Mouse (Mus musculus) neutrophil, adult 59 days (primary cell): Measurements from ENCODE around the gene Efhd2. TPM values are rescaled to one million over a fixed set of nuclear protein-coding genes. Genes with fewer than 3 reads are reported as not detected.

Source experiments
- total RNA-seq, 2 experiments: library from RNA; stranded (reverse); gene quantifications; 1 replicate in 1 of 2; 2 replicates in 1 of 2; pipeline ENCODE4 v1.2.4; 2023

Gene Efhd2
- 100 to 1,000 TPM; 118 to 135 TPM for total RNA-seq

DNA sequence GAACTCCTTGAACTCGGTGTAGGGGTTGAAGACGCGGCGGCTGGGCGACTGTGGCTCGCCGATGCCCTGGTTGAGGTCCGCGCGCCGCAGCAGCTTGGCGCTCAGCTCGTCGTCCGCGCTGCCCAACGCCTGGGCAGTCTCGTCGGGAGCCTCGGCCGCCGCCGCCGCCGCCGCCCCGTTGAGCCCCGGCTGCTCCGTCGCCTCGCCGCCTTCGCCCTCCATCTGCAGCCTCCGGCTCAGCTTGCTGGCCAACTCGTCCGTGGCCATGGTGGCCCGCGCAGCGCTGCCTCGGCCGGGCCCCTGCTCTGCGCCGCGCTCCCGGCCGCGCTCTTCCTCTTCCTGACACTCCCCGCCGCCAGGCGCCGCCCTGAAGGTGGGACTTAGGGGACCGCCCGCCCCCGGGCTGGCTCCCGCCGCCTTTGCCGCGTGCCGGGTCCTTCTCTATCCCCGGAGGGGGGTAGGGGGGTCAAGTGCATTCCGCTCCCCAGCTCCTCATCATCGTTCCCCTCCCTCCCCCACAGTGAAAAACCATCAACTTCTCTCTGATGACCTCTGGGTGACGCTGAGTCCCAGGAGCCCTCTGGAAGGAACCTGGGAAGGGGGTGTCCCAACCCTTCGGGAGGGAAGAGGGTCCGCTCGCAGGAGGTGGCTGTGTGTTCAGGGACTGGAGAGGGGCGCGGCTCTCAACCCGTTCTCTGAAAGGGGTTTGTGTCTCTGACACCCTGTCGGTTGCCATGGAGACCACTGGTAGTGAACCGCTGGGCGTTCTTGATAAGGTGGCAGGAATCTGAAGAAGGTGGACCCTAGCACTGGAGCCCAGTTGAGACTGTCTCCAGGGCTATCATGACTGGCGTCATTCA lies at the start of gene Efhd2:
Gene Efhd2, minus strand, starts transcription at position 320 of the 860 bp plus-strand sequence.

DNA sequence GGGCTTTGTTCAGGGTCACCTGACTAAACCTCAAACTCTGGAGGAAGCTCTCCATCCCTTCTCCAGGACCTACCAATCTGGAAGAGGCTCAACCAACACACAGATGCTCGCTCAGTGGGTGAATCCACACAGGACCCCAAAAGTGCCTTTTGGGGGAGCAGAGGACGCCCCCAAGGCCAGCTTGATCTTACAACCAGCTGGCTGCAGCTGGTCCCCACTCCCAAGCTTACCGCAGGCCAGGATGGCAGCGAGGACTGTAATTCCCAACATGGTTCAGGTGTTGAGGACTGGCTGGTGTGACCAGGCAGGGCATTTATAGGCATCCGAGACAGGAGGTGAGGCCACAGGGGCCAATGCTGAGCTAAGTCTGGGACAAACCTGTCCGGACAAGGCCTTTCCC lies 28.7 kb downstream of the Efhd2 start, which contains the start of gene Ctrc:
Gene Ctrc, minus strand, starts transcription at position 361 of the 400 bp plus-strand sequence.

DNA sequence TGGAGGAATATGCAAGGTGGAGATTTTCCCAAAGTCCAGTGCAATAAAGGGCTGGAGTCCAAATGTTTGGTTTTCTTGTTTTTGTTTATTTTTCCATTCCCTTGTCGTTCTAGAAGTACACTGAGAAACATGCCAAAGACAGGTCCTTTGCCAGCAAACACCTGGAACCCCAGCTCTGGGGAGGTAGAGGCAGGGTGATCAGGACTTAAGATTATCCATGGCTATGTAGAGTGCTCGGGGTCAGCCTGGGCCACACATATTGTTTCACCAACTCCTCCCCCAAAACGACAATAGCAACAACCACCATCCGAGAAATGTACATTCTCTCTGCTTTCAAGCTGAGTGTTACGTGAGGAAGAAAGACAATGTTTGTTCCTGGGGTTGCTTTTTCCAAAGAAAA lies 48.7 kb downstream of the Efhd2 start, which contains the start of gene Cela2a:
Gene Cela2a, minus strand, starts transcription at position 101 of the 400 bp plus-strand sequence.

Other genes with a start within 250 kb of the Efhd2 start
- gene Plekhm2, start 210.0 kb downstream of the Efhd2 start, total RNA-seq, result 10 to 100 TPM; 33.1 to 35.7 TPM
- 1 to 10 TPM in 1 of 2 experiments, not detected in 1; 2.8 TPM for gene Rsc1a1, start 189.3 kb downstream of the Efhd2 start, total RNA-seq
- 10 to 100 TPM; 35.2 to 40.9 TPM for gene Ddi2, start 151.5 kb downstream of the Efhd2 start, total RNA-seq
- gene Agmat, start 128.2 kb downstream of the Efhd2 start, total RNA-seq, result under 1 TPM in 1 of 2 experiments, not detected in 1; 0.24 TPM
- gene Dnajc16, start 84.0 kb downstream of the Efhd2 start, total RNA-seq, result 1 to 10 TPM; 3.8 to 4.5 TPM
- 10 to 100 TPM; 18.3 to 24.9 TPM for gene Casp9, start 81.3 kb downstream of the Efhd2 start, total RNA-seq
- gene Cela2a, start 48.8 kb downstream of the Efhd2 start, total RNA-seq, result not detected
- not detected for gene Ctrc, start 28.6 kb downstream of the Efhd2 start, total RNA-seq
- gene Fhad1, start 140.2 kb upstream of the Efhd2 start, total RNA-seq, result under 1 TPM in 1 of 2 experiments, not detected in 1; 0.42 TPM
- gene Tmem51, start 209.4 kb upstream of the Efhd2 start, total RNA-seq, result 10 to 100 TPM in 1 of 2 experiments, 1 to 10 TPM in 1; 8.5 to 12.6 TPM